Mouse (Mus musculus): ENCODE measurements at regions not wholly inside any gene's neighbourhood (a gene's known extent, or its start where the extent isn't known, plus 50 kb on each side); places are given as distances from the start of the nearest gene placed in this dataset.

DNA sequence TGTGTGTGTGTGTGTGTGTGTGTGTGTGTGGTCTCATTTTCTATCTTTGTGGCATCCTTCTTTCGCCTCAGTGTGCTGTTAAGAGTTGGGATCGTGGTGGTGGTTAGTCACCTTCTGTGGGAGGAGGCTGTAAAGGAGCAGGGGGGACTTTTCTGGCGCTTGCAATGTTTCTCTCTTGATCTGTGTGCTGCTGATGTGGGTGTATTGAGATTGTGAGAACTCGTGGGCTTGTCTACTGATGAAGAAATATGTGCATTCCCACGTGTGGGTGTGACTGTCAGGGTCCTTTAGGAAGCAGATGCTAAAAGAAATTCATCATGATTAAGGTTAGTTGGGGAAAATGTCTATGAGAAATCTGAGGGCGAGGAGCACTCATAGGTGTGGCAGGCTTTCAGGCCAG lies 1422.4 kb upstream of the Gm6569 start:
- no peak for DNase-seq (ENCODE audit: inconsistent age in 2 of 2, low spot score in 1 of 2)
